Mouse (Mus musculus) myocyte (in vitro differentiated cells): ENCODE data around the gene Mthfd2.

Source experiments
- CEBPB ChIP-seq: IDR thresholded peaks from 2 replicates; pipeline ENCODE4 v1.6.1; 2011; ENCODE audit warnings: mild to moderate bottlenecking, moderate library complexity; ENCODE audit not compliant: poor library complexity, insufficient read depth, severe bottlenecking
- E2F4 ChIP-seq: IDR thresholded peaks from one replicate; pipeline ENCODE4 v1.6.1; 2011; ENCODE audit warnings: mild to moderate bottlenecking, control low read depth, moderate library complexity; ENCODE audit not compliant: insufficient read depth
- MAX ChIP-seq: IDR thresholded peaks from one replicate; pipeline ENCODE4 v1.6.1; 2011; ENCODE audit warnings: low read depth, mild to moderate bottlenecking, control low read depth
- MYOG ChIP-seq, 3 experiments: IDR thresholded peaks; one replicate each; pipeline ENCODE4 v1.6.1; 2011; ENCODE audit warnings: control low read depth in 2 of 3, low read depth in 2 of 3, mild to moderate bottlenecking in 2 of 3; ENCODE audit not compliant: insufficient read length in 2 of 3, control insufficient read depth in 1 of 3, insufficient read depth in 1 of 3
- POLR2A ChIP-seq: IDR thresholded peaks from one replicate; pipeline ENCODE4 v1.6.1; 2011; ENCODE audit warnings: low read depth, mild to moderate bottlenecking, control low read depth, moderate library complexity; ENCODE audit not compliant: insufficient read length
- POLR2AphosphoS2 ChIP-seq: IDR thresholded peaks from one replicate; pipeline ENCODE4 v1.6.1; 2011; ENCODE audit warnings: low read depth, control low read depth; ENCODE audit not compliant: insufficient read length
- REST ChIP-seq: IDR thresholded peaks from one replicate; pipeline ENCODE4 v1.6.1; 2011; ENCODE audit warnings: mild to moderate bottlenecking, control low read depth, moderate library complexity; ENCODE audit not compliant: insufficient read depth, insufficient read length
- TCF12 ChIP-seq: IDR thresholded peaks from one replicate; pipeline ENCODE4 v1.6.1; 2011; ENCODE audit warnings: mild to moderate bottlenecking, control low read depth; ENCODE audit not compliant: poor library complexity, insufficient read depth, severe bottlenecking
- USF1 ChIP-seq: IDR thresholded peaks from one replicate; pipeline ENCODE4 v1.6.1; 2011; ENCODE audit warnings: low read depth, mild to moderate bottlenecking, control low read depth, moderate library complexity

DNA sequence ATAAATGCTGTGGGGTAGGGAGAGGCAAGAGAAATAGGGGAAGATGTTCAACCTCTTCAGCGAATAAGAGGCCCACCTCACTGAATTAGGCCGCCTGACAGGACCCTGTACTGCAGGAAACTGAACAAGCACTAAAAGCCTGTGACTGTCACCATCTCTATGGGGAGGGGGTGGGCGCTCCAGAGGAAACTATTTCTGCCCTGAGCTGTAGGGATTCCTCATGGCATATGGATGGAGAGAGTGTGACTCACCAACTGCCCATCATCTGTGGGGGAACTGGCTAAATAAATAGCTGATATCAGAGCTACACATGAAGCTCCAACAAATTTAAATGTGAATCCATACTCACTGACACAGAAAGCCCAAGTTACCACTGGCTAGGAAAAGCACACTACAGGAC is 45.6 kb upstream of the Mthfd2 start:
- TF ChIP-seq POLR2A (no peak), MYOG (IDR thresholded peaks at IDR 0.05; ENCODE audit: control insufficient read depth in 1 of 3, insufficient read depth in 1 of 3, insufficient read length in 2 of 3, low read depth in 2 of 3) (no peak), E2F4 (no peak), POLR2AphosphoS2 (no peak), CEBPB (no peak), REST (no peak), MAX (no peak), TCF12 (no peak), USF1 (no peak)
